Mouse (Mus musculus) thymus, adult 2 months (tissue): ENCODE measurements around the gene Comp.

Source experiments
- CTCF ChIP-seq: fragments of 200-500 bp; IDR thresholded peaks from 2 replicates; pipeline ENCODE4 v1.5.1; 2012; ENCODE audit warnings: mild to moderate bottlenecking, control low read depth, low read length, moderate library complexity, borderline replicate concordance; ENCODE audit not compliant: control insufficient read depth, poor library complexity, insufficient read depth; ENCODE audit errors: extremely low read depth
- POLR2A ChIP-seq: fragments of 200-500 bp; IDR thresholded peaks from 2 replicates; pipeline ENCODE4 v1.6.1; 2012; ENCODE audit warnings: mild to moderate bottlenecking, low read length, control low read depth, moderate library complexity; ENCODE audit not compliant: control insufficient read depth, poor library complexity, insufficient read depth; ENCODE audit errors: extremely low read depth

DNA sequence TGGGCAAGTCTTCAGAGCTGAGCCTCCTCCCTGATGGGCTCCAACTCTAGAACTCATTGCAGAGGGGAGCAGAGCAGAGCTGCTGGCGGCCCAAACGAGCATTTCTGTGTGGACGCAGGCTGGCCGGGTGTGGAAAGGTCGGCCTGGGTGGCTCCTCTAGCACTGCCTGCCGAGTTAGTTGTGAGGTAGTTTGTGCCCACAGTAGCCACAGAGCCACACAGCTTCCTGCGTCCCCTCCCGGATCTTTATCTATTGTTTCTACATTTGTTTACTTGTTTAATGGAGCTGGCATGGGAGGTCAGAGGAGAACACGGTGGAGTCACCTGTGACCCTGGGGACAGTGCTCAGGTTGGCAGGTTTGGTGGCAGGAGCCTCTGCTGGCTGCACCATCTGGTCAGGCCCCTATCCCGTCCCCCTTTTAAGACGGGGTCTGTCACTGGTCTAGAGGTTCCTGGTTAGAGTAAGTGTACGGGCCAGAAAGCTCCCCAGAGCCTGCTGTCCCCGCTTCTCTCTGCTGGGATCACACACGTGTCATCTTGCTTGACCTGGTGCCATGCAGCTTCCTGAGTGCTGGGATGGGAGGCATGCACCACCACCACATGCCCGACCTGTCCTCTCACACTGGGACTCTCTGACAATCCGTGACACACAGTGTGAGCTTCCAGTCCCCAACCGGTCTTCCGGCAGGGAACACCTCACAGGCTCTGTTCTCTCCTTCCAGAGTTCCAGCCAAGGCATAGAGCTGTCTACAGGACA lies 48.2 kb downstream of the Comp start:
- TF ChIP-seq CTCF (no peak), POLR2A (no peak)
